Mouse (Mus musculus): ENCODE measurements at regions not wholly inside any gene's neighbourhood (a gene's known extent, or its start where the extent isn't known, plus 50 kb on each side); places are given as distances from the start of the nearest gene placed in this dataset.

- WGBS, result 70% methylated on average over 3 of the region's 3 CpGs
- Histone ChIP-seq H3K4me3 (ENCODE audit: low read length) (no peak overlapping the region), H3K9me3 (ENCODE audit: control insufficient read depth, low read length) (no peaks in the 10 kb centered on the region), H3K9ac (ENCODE audit: low read depth, low read length) (no peak overlapping the region), H3K4me2 (replicated peaks; ENCODE audit: low read depth, low read length) (no peak overlapping the region), H3K36me3 (ENCODE audit: control insufficient read depth, insufficient read depth, low read length) (no peaks in the 10 kb centered on the region), H3K4me1 (ENCODE audit: control insufficient read depth, insufficient read depth, low read length) (no peaks in the 10 kb centered on the region), H3K27ac (ENCODE audit: low read depth, low read length) (no peak overlapping the region), H3K27me3 (ENCODE audit: control insufficient read depth, insufficient read depth, low read length) (no peaks in the 10 kb centered on the region)
- no peak for ATAC-seq (ENCODE audit: low FRiP score, low TSS enrichment)
Observed at GRCm38 (mm10) chr1:190067181-190067580, 103.3 kb downstream of the Prox1 start.

GRCm38 (mm10) chr1:190066426-190066825, 104.1 kb downstream of the Prox1 start:
- Histone ChIP-seq H3K4me3 (ENCODE audit: low read length) (no peak overlapping the region), H3K27ac (ENCODE audit: low read depth, low read length) (no peak overlapping the region), H3K9me3 (ENCODE audit: control insufficient read depth, low read length) (no peaks in the 10 kb centered on the region), H3K4me2 (replicated peaks; ENCODE audit: low read depth, low read length) (no peak overlapping the region), H3K9ac (ENCODE audit: low read depth, low read length) (no peak overlapping the region), H3K36me3 (ENCODE audit: control insufficient read depth, insufficient read depth, low read length) (no peaks in the 10 kb centered on the region), H3K27me3 (ENCODE audit: control insufficient read depth, insufficient read depth, low read length) (no peaks in the 10 kb centered on the region), H3K4me1 (ENCODE audit: control insufficient read depth, insufficient read depth, low read length) (no peaks in the 10 kb centered on the region)
- WGBS, result 45% methylated on average over 9 of the region's 9 CpGs
- no peak for ATAC-seq (ENCODE audit: low FRiP score, low TSS enrichment)

GRCm38 (mm10) chr1:190061560-190062295, 108.8 kb downstream of the Prox1 start:
- WGBS, result 29% methylated on average over 9 of the region's 9 CpGs

GRCm38 (mm10) chr1:190059025-190059424, 111.5 kb downstream of the Prox1 start:
- Histone ChIP-seq H3K9me3 (ENCODE audit: control insufficient read depth, low read length) (no peaks in the 10 kb centered on the region), H3K4me2 (replicated peaks; ENCODE audit: low read depth, low read length) (no peak overlapping the region), H3K4me3 (ENCODE audit: low read length) (no peak overlapping the region), H3K4me1 (ENCODE audit: control insufficient read depth, insufficient read depth, low read length) (no peaks in the 10 kb centered on the region), H3K27me3 (ENCODE audit: control insufficient read depth, insufficient read depth, low read length) (no peaks in the 10 kb centered on the region), H3K36me3 (ENCODE audit: control insufficient read depth, insufficient read depth, low read length) (no peaks in the 10 kb centered on the region), H3K27ac (ENCODE audit: low read depth, low read length) (no peak overlapping the region), H3K9ac (ENCODE audit: low read depth, low read length) (no peak overlapping the region)
- no peak for ATAC-seq (ENCODE audit: low FRiP score, low TSS enrichment)
- 67% methylated on average over 3 of the region's 3 CpGs for WGBS

More at GRCm38 (mm10) chr1:190061560-190062295, 108.8 kb downstream of the Prox1 start:
- Histone ChIP-seq H3K27ac (ENCODE audit: low read depth, low read length) (no peak overlapping the region), H3K9ac (ENCODE audit: low read depth, low read length) (no peak overlapping the region), H3K4me3 (ENCODE audit: low read length) (no peak overlapping the region), H3K4me1 (ENCODE audit: control insufficient read depth, insufficient read depth, low read length) (no peaks in the 10 kb centered on the region), H3K4me2 (replicated peaks; ENCODE audit: low read depth, low read length) (no peak overlapping the region), H3K9me3 (ENCODE audit: control insufficient read depth, low read length) (no peaks in the 10 kb centered on the region), H3K36me3 (ENCODE audit: control insufficient read depth, insufficient read depth, low read length) (no peaks in the 10 kb centered on the region), H3K27me3 (ENCODE audit: control insufficient read depth, insufficient read depth, low read length) (no peaks in the 10 kb centered on the region)
- ATAC-seq (ENCODE audit: low FRiP score, low TSS enrichment), result no peak

- WGBS, result 82% methylated on average over 2 of the region's 2 CpGs
- ATAC-seq (ENCODE audit: low FRiP score, low TSS enrichment), result no peak
- Histone ChIP-seq H3K36me3 (ENCODE audit: control insufficient read depth, insufficient read depth, low read length) (no peaks in the 10 kb centered on the region), H3K9ac (ENCODE audit: low read depth, low read length) (no peak overlapping the region), H3K4me1 (ENCODE audit: control insufficient read depth, insufficient read depth, low read length) (no peaks in the 10 kb centered on the region), H3K27ac (ENCODE audit: low read depth, low read length) (no peak overlapping the region), H3K9me3 (ENCODE audit: control insufficient read depth, low read length) (no peaks in the 10 kb centered on the region), H3K4me3 (ENCODE audit: low read length) (no peak overlapping the region), H3K4me2 (replicated peaks; ENCODE audit: low read depth, low read length) (no peak overlapping the region), H3K27me3 (ENCODE audit: control insufficient read depth, insufficient read depth, low read length) (no peaks in the 10 kb centered on the region)
Observed at GRCm38 (mm10) chr1:190056931-190057330, 113.6 kb downstream of the Prox1 start.

- H3K9me3 ChIP-seq (ENCODE audit: control insufficient read depth, low read length), result peaks cover 3% of the 10 kb centered on the region; the same call in 1 of the 2 replicates
- H3K36me3 ChIP-seq (ENCODE audit: control insufficient read depth, insufficient read depth, low read length), result no peaks in the 10 kb centered on the region
- H3K27ac ChIP-seq (ENCODE audit: low read depth, low read length), result no peak overlapping the region
- WGBS, result 99% methylated on average over 2 of the region's 2 CpGs
- ATAC-seq (ENCODE audit: low FRiP score, low TSS enrichment), result no peak
- no peaks in the 10 kb centered on the region for H3K4me1 ChIP-seq (ENCODE audit: control insufficient read depth, insufficient read depth, low read length)
- H3K4me3 ChIP-seq (ENCODE audit: low read length), result no peak overlapping the region
- H3K4me2 ChIP-seq (replicated peaks; ENCODE audit: low read depth, low read length), result no peak overlapping the region
- no peak overlapping the region for H3K9ac ChIP-seq (ENCODE audit: low read depth, low read length)
- H3K27me3 ChIP-seq (ENCODE audit: control insufficient read depth, insufficient read depth, low read length), result no peaks in the 10 kb centered on the region
Observed at GRCm38 (mm10) chr1:190051903-190052302, 118.6 kb downstream of the Prox1 start.

- H3K4me2 ChIP-seq (replicated peaks; ENCODE audit: low read depth, low read length), result no peak overlapping the region
- 66% methylated on average over 2 of the region's 2 CpGs for WGBS
- no peaks in the 10 kb centered on the region for H3K27me3 ChIP-seq (ENCODE audit: control insufficient read depth, insufficient read depth, low read length)
- no peak for ATAC-seq (ENCODE audit: low FRiP score, low TSS enrichment)
- no peak overlapping the region for H3K9ac ChIP-seq (ENCODE audit: low read depth, low read length)
- H3K36me3 ChIP-seq (ENCODE audit: control insufficient read depth, insufficient read depth, low read length), result no peaks in the 10 kb centered on the region
- no peaks in the 10 kb centered on the region for H3K4me1 ChIP-seq (ENCODE audit: control insufficient read depth, insufficient read depth, low read length)
- no peak overlapping the region for H3K27ac ChIP-seq (ENCODE audit: low read depth, low read length)
- H3K4me3 ChIP-seq (ENCODE audit: low read length), result no peak overlapping the region
- peaks cover 3% of the 10 kb centered on the region; the same call in 1 of the 2 replicates for H3K9me3 ChIP-seq (ENCODE audit: control insufficient read depth, low read length)
Observed at GRCm38 (mm10) chr1:190048521-190049170, 121.9 kb downstream of the Prox1 start.

GRCm38 (mm10) chr1:190047201-190047600, 123.3 kb downstream of the Prox1 start:
- ATAC-seq (ENCODE audit: low FRiP score, low TSS enrichment), result no peak
- Histone ChIP-seq H3K9me3 (ENCODE audit: control insufficient read depth, low read length) (peaks cover 3% of the 10 kb centered on the region; the same call in 1 of the 2 replicates), H3K36me3 (ENCODE audit: control insufficient read depth, insufficient read depth, low read length) (no peaks in the 10 kb centered on the region), H3K27me3 (ENCODE audit: control insufficient read depth, insufficient read depth, low read length) (no peaks in the 10 kb centered on the region), H3K27ac (ENCODE audit: low read depth, low read length) (no peak overlapping the region), H3K4me3 (ENCODE audit: low read length) (no peak overlapping the region), H3K4me2 (replicated peaks; ENCODE audit: low read depth, low read length) (no peak overlapping the region), H3K9ac (ENCODE audit: low read depth, low read length) (no peak overlapping the region), H3K4me1 (ENCODE audit: control insufficient read depth, insufficient read depth, low read length) (no peaks in the 10 kb centered on the region)
- WGBS, result 61% methylated on average over 6 of the region's 6 CpGs

- no peak overlapping the region for H3K27ac ChIP-seq (ENCODE audit: low read depth, low read length)
- no peaks in the 10 kb centered on the region for H3K27me3 ChIP-seq (ENCODE audit: control insufficient read depth, insufficient read depth, low read length)
- no peaks in the 10 kb centered on the region for H3K36me3 ChIP-seq (ENCODE audit: control insufficient read depth, insufficient read depth, low read length)
- H3K4me3 ChIP-seq (ENCODE audit: low read length), result no peak overlapping the region
- no peaks in the 10 kb centered on the region for H3K4me1 ChIP-seq (ENCODE audit: control insufficient read depth, insufficient read depth, low read length)
- no peak for ATAC-seq (ENCODE audit: low FRiP score, low TSS enrichment)
- 12% methylated on average over 1 of the region's 1 CpGs for WGBS
- no peak overlapping the region for H3K9ac ChIP-seq (ENCODE audit: low read depth, low read length)
- H3K9me3 ChIP-seq (ENCODE audit: control insufficient read depth, low read length), result peaks cover 3% of the 10 kb centered on the region; the same call in 1 of the 2 replicates
- H3K4me2 ChIP-seq (replicated peaks; ENCODE audit: low read depth, low read length), result no peak overlapping the region
Observed at GRCm38 (mm10) chr1:190045797-190046196, 123.6 kb upstream of the Smyd2 start.
